Comparison of ENCODE assay signal across 14 mouse cellular contexts in genomic region chr2:181391022-181391421, GRCm38 (mm10).
"Had no signal": no experiment of that assay in that cellular context is flagged by ENCODE, and none has a peak within 500 bp of the region (broad histone marks: within the 10 kb centered on the region; RNA-seq: fewer than 3 reads in every experiment).

No protein-coding gene starts in this region.

- H3K27me3 ChIP-seq: limb, embryonic 15.5 days; midbrain, embryonic 15.5 days had no signal

- H3K4me1 ChIP-seq: midbrain, embryonic 15.5 days had no signal

- H3K27ac ChIP-seq: layer of hippocampus, adult 2 months; limb, embryonic 15.5 days; liver, embryonic 14.5 days; midbrain, embryonic 15.5 days had no signal

- H3K4me2 ChIP-seq: limb, embryonic 15.5 days; midbrain, embryonic 15.5 days had no signal

- H3K4me3 ChIP-seq: layer of hippocampus, adult 2 months; limb, embryonic 15.5 days; midbrain, embryonic 15.5 days had no signal

- H3K9ac ChIP-seq: limb, embryonic 15.5 days; liver, embryonic 14.5 days; midbrain, embryonic 15.5 days had no signal

- H3K9me3 ChIP-seq: limb, embryonic 15.5 days; midbrain, embryonic 15.5 days had no signal

- ATAC-seq: inflammation-experienced regulatory T-cells, adult 6 months; intestine, postnatal 0 days; midbrain, embryonic 15.5 days had no signal

- DNase-seq: kidney, adult 9 months; kidney, postnatal 10 days; kidney, postnatal 4 days; left cerebral cortex, postnatal 4 days; lung, adult 18-20 months; lung, postnatal 36 days; thymus, adult 2 months; thymus, postnatal 25 days had no signal
